Mouse (Mus musculus): ENCODE measurements around the gene Tmem53. TPM values are rescaled to one million over a fixed set of nuclear protein-coding genes. Genes with fewer than 3 reads are reported as not detected.

Tmem53 gene
- polyA plus RNA-seq, 1 experiment from 2014 or later, result 34.5 TPM

DNA sequence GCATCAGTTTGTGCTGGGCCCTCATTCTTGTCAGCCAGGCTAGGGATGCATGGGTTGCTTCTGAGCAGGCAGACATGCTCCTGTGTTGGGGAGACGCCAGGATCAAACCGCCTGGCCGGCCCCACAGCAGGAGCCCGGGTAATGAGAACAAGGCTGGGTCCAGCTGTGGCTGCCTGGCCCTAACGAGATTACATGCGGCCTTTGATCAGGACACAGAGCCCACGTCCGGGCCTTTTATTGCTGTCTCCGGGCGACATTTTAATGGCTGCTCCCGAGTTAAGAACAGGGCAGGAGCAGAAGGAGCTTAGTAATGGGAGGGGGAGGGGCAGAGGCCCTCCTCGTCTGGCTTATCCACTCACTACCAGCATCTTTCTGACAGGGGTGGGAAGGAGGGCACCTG lies 20.7 kb downstream of the Tmem53 start:
- Histone ChIP-seq H3K9me3 (replicated peaks) (no peaks in the 10 kb centered on the region), H3K4me2 (no peak overlapping the region), H3K36me3 (peaks cover 59% of the 10 kb centered on the region), H3K9ac (no peak overlapping the region), H3K27me3 (no peaks in the 10 kb centered on the region), H3K4me1 (replicated peaks) (no peaks in the 10 kb centered on the region), H3K4me3 (no peak overlapping the region), H3K27ac (no peak overlapping the region)
- no peak for ATAC-seq (replicated peaks; ENCODE audit: insufficient number of reproducible peaks, insufficient read depth, low FRiP score, low read depth)
- WGBS, result 49% methylated on average over 12 of the region's 12 CpGs

DNA sequence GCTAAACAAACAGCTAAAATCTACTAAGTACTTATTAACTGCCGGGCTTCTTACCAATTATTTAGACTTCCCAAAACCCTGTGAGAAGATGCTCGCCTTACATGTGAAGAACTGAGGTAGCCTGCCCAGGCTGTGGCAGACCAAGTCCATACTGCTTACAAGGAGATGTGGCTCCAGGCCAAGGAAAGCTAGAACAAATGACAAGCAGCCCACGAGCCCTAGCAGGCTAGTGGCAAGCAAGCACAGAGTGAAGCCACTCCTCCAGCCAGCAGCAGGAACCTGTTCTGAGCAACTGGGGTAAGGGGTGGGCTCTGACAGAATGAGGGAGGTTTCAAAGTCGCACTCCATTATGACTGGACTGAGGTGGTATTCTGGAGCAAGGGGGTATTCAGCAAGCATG lies 23.0 kb downstream of the Tmem53 start:
- H3K27me3 ChIP-seq, result no peaks in the 10 kb centered on the region

DNA sequence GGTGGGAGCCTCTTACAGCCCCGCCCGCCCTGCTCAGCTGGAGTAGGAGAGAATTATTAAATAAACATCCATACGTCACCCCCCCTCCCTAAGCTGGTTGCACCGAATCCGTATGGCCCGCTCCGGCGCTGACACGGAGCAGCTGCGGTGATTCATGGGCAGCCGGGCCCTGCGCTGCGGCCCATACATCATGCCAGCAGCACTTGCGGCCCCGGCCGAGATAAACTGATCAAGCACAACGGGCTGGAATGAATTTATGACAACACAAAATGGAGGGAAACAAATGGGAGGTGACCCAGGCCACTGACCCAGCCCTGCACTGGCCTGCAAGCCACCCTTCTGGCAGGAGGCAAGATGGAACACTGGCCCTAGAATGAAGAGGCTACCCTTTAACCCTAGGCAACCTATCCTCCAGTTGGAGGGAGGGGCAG lies 24.5 kb downstream of the Tmem53 start:
- Histone ChIP-seq H3K27me3 (no peaks in the 10 kb centered on the region), H3K4me3 (no peak overlapping the region), H3K9ac (no peak overlapping the region), H3K36me3 (peaks cover 78% of the 10 kb centered on the region), H3K27ac (no peak overlapping the region), H3K4me2 (no peak overlapping the region), H3K4me1 (replicated peaks) (peaks cover 8% of the 10 kb centered on the region; the same call in 1 of the 2 replicates), H3K9me3 (replicated peaks) (no peaks in the 10 kb centered on the region)
- no peak for ATAC-seq (replicated peaks; ENCODE audit: insufficient number of reproducible peaks, insufficient read depth, low FRiP score, low read depth)
- 83% methylated on average over 17 of the region's 17 CpGs for WGBS

More for the DNA sequence above, 23.0 kb downstream of the Tmem53 start:
- H3K9me3 ChIP-seq (replicated peaks), result no peaks in the 10 kb centered on the region
- H3K4me3 ChIP-seq, result no peak overlapping the region
- no peak overlapping the region for H3K9ac ChIP-seq
- no peak overlapping the region for H3K27ac ChIP-seq
- no peak overlapping the region for H3K4me2 ChIP-seq
- ATAC-seq (replicated peaks; ENCODE audit: insufficient number of reproducible peaks, insufficient read depth, low FRiP score, low read depth), result no peak
- H3K4me1 ChIP-seq (replicated peaks), result peaks cover 7% of the 10 kb centered on the region; the same call in 1 of the 2 replicates
- WGBS, result 84% methylated on average over 4 of the region's 4 CpGs
- peaks cover 71% of the 10 kb centered on the region for H3K36me3 ChIP-seq

DNA sequence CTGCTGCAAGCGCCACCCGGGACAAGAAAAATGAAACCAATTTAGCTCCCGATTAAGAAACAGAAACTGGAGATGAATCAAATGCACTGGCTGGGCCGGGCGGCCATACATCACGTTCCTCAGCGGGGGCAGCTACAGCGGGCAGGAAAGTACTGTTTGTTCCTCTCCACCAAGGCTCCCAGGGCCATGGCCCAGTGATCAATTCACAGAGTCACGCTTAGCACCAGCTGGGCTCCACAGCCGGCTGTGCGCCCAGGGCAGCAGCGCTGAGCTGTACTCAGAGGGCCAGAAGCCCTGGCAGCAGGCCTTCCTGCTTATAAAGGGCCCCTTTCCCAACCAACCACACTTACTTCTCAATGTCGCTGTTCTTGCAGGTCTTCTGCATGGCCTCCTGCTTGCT lies 25.3 kb downstream of the Tmem53 start:
- Histone ChIP-seq H3K27ac (no peak overlapping the region), H3K36me3 (peaks cover 71% of the 10 kb centered on the region), H3K4me1 (replicated peaks) (peaks cover 8% of the 10 kb centered on the region; the same call in 1 of the 2 replicates), H3K4me2 (no peak overlapping the region), H3K9ac (no peak overlapping the region), H3K27me3 (no peaks in the 10 kb centered on the region), H3K4me3 (no peak overlapping the region), H3K9me3 (replicated peaks) (no peaks in the 10 kb centered on the region)
- ATAC-seq (replicated peaks; ENCODE audit: insufficient number of reproducible peaks, insufficient read depth, low FRiP score, low read depth), result no peak
- 86% methylated on average over 13 of the region's 13 CpGs for WGBS

DNA sequence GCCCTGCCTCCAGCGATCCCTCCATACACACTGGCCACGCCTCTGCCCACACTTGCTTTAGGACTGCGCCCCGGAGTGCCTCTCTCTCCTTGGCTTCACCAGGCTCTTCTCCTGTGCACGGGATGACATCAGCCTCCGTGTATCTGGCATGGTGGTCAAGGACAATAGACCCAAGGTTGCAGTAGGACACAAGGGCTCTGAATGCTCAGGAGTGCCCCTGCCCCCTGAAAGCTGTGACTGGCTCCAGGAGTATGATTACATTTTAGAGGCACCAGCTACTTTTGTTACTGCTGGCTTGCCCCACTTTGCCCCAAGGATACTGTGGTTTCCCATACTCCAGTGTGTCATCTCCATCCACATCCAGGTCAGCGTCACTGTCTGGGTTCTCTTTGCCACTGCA lies 25.9 kb downstream of the Tmem53 start:
- no peak for ATAC-seq (replicated peaks; ENCODE audit: insufficient number of reproducible peaks, insufficient read depth, low FRiP score, low read depth)
- Histone ChIP-seq H3K27me3 (no peaks in the 10 kb centered on the region), H3K9me3 (replicated peaks) (no peaks in the 10 kb centered on the region), H3K36me3 (peaks cover 68% of the 10 kb centered on the region), H3K4me2 (no peak overlapping the region), H3K4me1 (replicated peaks) (peaks cover 8% of the 10 kb centered on the region; the same call in 1 of the 2 replicates), H3K4me3 (no peak overlapping the region), H3K9ac (no peak overlapping the region), H3K27ac (no peak overlapping the region)
- 84% methylated on average over 7 of the region's 7 CpGs for WGBS

DNA sequence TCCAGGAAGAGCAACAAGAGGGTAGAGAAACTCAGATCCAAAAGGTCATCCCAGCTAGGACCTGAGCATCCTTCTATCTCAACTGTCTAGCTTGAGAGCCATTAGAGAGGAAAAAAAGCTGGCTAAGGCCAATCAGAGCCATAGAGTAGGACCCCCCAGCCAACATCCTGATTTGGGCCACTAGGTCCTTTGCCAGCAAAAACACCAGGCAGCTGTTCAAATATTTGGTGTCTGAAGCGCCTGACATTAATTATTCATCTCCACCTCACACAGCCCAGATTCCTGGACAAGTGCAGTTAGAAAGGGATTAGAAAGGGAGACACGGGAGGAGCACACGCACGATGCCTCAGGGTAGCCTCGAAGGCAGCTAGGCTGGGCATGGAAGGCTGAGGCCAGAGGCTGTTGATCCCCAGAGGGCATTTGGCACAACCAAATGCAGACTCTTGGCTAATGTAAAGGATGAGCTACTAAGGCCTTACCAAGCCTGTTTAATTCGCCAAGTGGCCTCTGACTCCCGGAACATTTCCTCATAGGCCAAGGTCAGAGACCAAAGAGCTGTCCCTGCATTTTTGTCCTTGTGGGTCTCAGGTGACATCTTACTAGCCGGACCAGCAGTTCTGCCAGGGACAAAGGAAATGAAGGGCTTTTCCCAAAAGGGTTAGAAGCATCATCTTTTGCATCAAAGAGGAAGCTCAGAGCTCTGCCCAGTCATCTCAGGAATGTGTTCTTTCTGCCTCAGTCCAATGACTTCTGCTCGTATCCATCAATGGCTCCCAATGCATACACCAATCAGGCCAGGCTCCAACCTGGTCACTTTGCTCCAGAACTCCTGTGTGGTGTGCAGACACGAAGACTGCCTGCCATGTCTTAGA lies 26.9 kb downstream of the Tmem53 start:
- H3K4me1 ChIP-seq (replicated peaks), result peaks cover 16% of the 10 kb centered on the region
- no peak overlapping the region for H3K4me2 ChIP-seq
- H3K9ac ChIP-seq, result no peak overlapping the region
- 78% methylated on average over 10 of the region's 10 CpGs for WGBS
- H3K27me3 ChIP-seq, result no peaks in the 10 kb centered on the region
- peaks cover 65% of the 10 kb centered on the region for H3K36me3 ChIP-seq
- no peak for ATAC-seq (replicated peaks; ENCODE audit: insufficient number of reproducible peaks, insufficient read depth, low FRiP score, low read depth)
- no peak overlapping the region for H3K27ac ChIP-seq
- no peak overlapping the region for H3K4me3 ChIP-seq
- H3K9me3 ChIP-seq (replicated peaks), result no peaks in the 10 kb centered on the region

DNA sequence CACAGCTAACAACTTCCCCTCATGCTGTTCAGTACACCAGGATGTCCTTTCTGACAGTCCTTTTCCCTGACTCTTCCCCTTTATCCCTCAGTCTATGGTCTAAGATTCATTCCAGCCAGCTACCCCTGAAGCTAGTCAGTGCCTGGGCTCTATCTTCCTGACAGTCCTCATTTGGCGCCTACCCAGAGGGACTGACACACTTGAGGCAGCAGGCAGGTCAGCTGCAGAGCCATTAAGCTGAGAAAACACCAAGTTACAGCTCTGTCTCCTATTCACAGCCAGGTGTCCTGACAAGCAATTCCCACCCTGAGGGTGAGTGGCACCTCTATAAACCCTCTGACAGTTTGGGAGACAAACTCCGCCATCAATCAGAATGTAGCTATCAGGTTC lies 27.5 kb downstream of the Tmem53 start:
- no peak overlapping the region for H3K27ac ChIP-seq
- WGBS, result 58% methylated on average over 2 of the region's 2 CpGs
- H3K4me1 ChIP-seq (replicated peaks), result peaks cover 23% of the 10 kb centered on the region
- no peak overlapping the region for H3K4me2 ChIP-seq
- no peak for ATAC-seq (replicated peaks; ENCODE audit: insufficient number of reproducible peaks, insufficient read depth, low FRiP score, low read depth)
- peaks cover 59% of the 10 kb centered on the region for H3K36me3 ChIP-seq
- H3K4me3 ChIP-seq, result no peak overlapping the region
- H3K9ac ChIP-seq, result no peak overlapping the region
- no peaks in the 10 kb centered on the region for H3K27me3 ChIP-seq
- no peaks in the 10 kb centered on the region for H3K9me3 ChIP-seq (replicated peaks)

DNA sequence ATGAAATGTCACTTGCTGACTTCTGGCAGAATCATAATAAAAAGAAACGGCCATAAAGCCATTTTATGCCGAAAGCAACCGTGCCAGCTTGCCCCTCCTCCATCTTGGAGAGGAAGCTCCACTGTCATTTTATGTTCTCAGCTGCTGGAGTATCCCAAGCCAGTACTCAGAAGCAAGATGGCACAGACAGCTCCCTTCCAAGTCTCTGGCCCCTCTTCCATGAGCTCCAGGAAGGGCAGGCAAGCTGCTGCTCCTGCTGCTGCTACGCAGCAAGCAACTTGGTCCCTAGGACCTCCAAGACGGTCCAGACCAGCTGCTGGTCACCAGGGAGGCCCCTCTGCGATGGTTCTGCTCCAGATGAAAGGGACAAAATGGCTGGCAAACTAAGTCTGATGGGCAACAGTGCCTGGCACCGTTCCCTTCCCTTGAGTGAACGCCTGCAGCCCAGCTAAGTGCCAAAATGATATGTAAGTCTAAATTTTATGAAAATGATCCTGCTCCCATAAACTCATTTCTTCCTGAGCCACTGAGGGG lies 28.7 kb downstream of the Tmem53 start:
- Histone ChIP-seq H3K9ac (no peak overlapping the region), H3K4me3 (no peak overlapping the region), H3K4me1 (replicated peaks) (peaks cover 33% of the 10 kb centered on the region), H3K4me2 (no peak overlapping the region), H3K9me3 (replicated peaks) (no peaks in the 10 kb centered on the region), H3K27me3 (no peaks in the 10 kb centered on the region), H3K36me3 (peaks cover 59% of the 10 kb centered on the region), H3K27ac (no peak overlapping the region)
- ATAC-seq (replicated peaks; ENCODE audit: insufficient number of reproducible peaks, insufficient read depth, low FRiP score, low read depth), result no peak
- 90% methylated on average over 8 of the region's 8 CpGs for WGBS

DNA sequence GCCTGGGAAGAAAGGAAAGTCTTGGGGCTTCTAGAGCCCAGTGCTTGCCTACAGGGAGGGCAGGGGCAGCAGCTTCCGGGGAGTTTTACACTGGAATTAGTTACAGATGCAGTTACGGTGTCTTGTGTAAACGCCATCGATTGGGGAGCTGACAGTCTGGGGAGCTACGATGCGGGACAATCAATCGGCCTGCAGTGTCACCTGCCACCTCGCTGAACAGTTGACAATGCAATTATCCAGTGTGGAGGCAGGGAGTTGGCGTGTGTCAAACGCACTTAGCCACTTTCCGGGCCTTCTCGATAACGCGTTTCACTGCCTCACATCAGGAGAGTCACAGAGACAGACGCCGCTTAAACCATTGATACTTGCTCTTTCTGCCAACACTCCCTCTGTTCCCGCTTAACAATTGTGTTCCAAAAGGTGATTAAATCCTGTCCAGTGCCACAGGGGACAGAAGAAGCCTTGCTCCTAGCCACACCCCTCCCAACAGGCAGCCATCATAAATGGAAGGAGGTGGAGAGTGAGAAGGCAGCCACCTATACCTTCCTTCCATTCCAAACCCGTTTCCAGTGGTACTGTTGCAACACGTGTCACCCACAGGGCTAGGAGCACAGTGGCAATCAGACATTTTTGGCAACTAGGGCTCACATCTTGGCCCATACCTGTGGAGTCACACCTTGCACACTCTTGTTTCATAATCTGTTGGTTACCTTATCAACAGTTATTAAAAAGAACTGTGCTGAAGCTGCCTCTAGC lies 29.5 kb downstream of the Tmem53 start:
- H3K27me3 ChIP-seq, result no peaks in the 10 kb centered on the region
- ATAC-seq (replicated peaks; ENCODE audit: insufficient number of reproducible peaks, insufficient read depth, low FRiP score, low read depth), result no peak
- H3K36me3 ChIP-seq, result peaks cover 58% of the 10 kb centered on the region
- no peak overlapping the region for H3K4me2 ChIP-seq
- H3K9me3 ChIP-seq (replicated peaks), result no peaks in the 10 kb centered on the region
- no peak overlapping the region for H3K4me3 ChIP-seq
- no peak overlapping the region for H3K27ac ChIP-seq
- peaks cover 34% of the 10 kb centered on the region for H3K4me1 ChIP-seq (replicated peaks)
- WGBS, result 73% methylated on average over 19 of the region's 19 CpGs
- H3K9ac ChIP-seq, result no peak overlapping the region

DNA sequence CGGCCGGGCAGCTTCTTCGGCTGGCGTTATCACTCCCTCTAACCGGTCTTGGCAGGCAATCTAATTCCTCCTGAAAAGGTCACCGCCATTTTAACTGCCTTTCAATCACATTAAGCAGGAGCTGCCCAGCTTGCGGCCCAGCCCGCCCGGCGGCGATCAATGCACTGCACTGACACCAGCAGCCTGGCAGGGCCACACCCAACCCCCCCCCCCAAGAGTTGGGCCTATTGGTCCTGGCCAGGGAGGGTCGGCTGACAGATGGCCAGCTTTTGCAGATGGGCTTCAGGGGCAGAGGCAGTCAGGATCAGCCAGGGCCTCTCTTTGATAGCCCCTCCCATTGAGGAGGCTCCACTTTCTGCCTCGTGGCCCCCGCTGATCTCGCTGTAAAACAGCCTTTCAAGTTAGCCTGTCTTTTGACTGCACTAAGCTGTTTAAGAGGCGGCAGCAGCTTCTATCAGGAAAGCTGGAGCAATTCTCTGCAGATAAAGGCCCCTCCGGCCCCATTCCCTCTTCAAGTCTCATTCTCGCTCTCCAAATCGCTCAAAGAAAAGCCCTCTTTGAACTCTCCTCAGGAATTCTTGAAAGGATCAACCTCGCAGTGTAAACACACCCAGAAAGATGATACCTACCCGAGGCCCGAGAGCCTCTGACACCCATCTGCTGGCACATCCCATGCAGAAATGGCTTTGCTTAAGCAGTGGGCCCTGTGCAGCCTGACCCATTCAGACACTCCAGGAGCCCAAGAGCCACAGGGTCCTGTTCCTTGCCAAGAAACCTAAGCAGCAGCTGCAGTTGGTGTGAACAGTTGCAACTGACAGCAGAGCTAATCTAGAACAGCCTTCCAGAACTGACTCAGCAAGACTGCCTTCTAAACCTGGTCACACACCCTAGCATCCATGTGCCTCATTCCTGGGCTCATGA lies 31.8 kb downstream of the Tmem53 start:
- H3K9ac ChIP-seq, result no peak overlapping the region
- H3K4me1 ChIP-seq (replicated peaks), result peaks cover 44% of the 10 kb centered on the region

More for the DNA sequence above, 31.8 kb downstream of the Tmem53 start:
- peak overlapping the region; percentile 11; the same call in 1 of the 2 replicates for H3K4me2 ChIP-seq
- ATAC-seq (replicated peaks; ENCODE audit: insufficient number of reproducible peaks, insufficient read depth, low FRiP score, low read depth), result no peak; the same call in 1 of the 2 replicates
- 33% methylated on average over 22 of the region's 22 CpGs for WGBS
- H3K36me3 ChIP-seq, result peaks cover 44% of the 10 kb centered on the region
- no peak overlapping the region for H3K4me3 ChIP-seq
- no peaks in the 10 kb centered on the region for H3K9me3 ChIP-seq (replicated peaks)
- H3K27me3 ChIP-seq, result no peaks in the 10 kb centered on the region
- H3K27ac ChIP-seq, result 0 out of 2 replicates have a peak overlapping the region, but pooled peaks have one; percentile 20

Measured in heart, embryonic 15.5 days (tissue).